Mouse (Mus musculus) CH12.LX (cell line): ENCODE data around the gene 1110017D15Rik. TPM values are rescaled to one million over a fixed set of nuclear protein-coding genes. Genes with fewer than 3 reads are reported as not detected.
A peak's percentile ranks its signal among the peaks of the same experiment; 100 is the strongest.

Experiments used
- DNase-seq: peaks from one replicate; pipeline ENCODE4 v3.0.0-alpha.2; 2013; ENCODE audit errors: extremely low read depth
- H3K27ac ChIP-seq: 2 replicates; pipeline ENCODE4 v1.5.1; 2012; ENCODE audit warnings: low read depth, mild to moderate bottlenecking, control low read depth, moderate library complexity; ENCODE audit not compliant: insufficient read depth
- H3K27me3 ChIP-seq: replicated peaks from 2 replicates; pipeline ENCODE3; 2012; ENCODE audit warnings: inconsistent platforms
- H3K36me3 ChIP-seq, 2 experiments: replicated peaks in 1 of 2; 2 replicates each; pipeline versions ENCODE3 to v1.6.1; 2012; ENCODE audit warnings: inconsistent platforms in 1 of 2, low read length in 1 of 2, mild to moderate bottlenecking in 1 of 2, mixed read lengths in 1 of 2, moderate library complexity in 1 of 2; ENCODE audit not compliant: control insufficient read depth in 1 of 2, insufficient read depth in 1 of 2
- H3K4me1 ChIP-seq, 2 experiments: 2 replicates each; pipeline ENCODE4 v1.6.1; 2012; ENCODE audit warnings: inconsistent platforms in 1 of 2, moderate library complexity in 1 of 2; ENCODE audit not compliant: insufficient read depth in 2 of 2, control insufficient read depth in 1 of 2
- H3K4me2 ChIP-seq: 2 replicates; pipeline ENCODE4 v1.6.1; 2012; ENCODE audit warnings: low read depth, mild to moderate bottlenecking, control low read depth; ENCODE audit not compliant: poor library complexity, insufficient read depth, severe bottlenecking
- H3K4me3 ChIP-seq, 3 experiments: fragments of 150-350 bp in 1 of 3; sonication (generic) in 1 of 3; replicated peaks in 1 of 3; 2 replicates each; pipeline versions ENCODE3 to v1.5.1; 2011 to 2012; ENCODE audit warnings: low read depth in 2 of 3, low read length in 2 of 3, mild to moderate bottlenecking in 2 of 3, moderate library complexity in 2 of 3, control low read depth in 1 of 3, improper control_type of control experiment in 1 of 3, inconsistent platforms in 1 of 3, mixed read lengths in 1 of 3; ENCODE audit not compliant: poor library complexity in 1 of 3
- H3K79me2 ChIP-seq: replicated peaks from 2 replicates; pipeline ENCODE4 v1.6.1; 2012; ENCODE audit warnings: mild to moderate bottlenecking, moderate library complexity; ENCODE audit not compliant: control insufficient read depth, poor library complexity, insufficient read depth, severe bottlenecking; ENCODE audit errors: extremely low read depth
- H3K9ac ChIP-seq: 2 replicates; pipeline ENCODE4 v1.6.1; 2012; ENCODE audit warnings: low read depth, mild to moderate bottlenecking, control low read depth, moderate library complexity; ENCODE audit not compliant: insufficient read depth
- H3K9me3 ChIP-seq: replicated peaks from 2 replicates; pipeline ENCODE3; 2012; ENCODE audit warnings: low read length, inconsistent platforms, mixed read lengths
- CHD1 ChIP-seq: IDR thresholded peaks from 2 replicates; pipeline ENCODE4 v1.6.1; 2012; ENCODE audit warnings: low read depth, low read length, improper control_type of control experiment, inconsistent platforms
- CHD2 ChIP-seq: IDR thresholded peaks from 2 replicates; pipeline ENCODE4 v1.6.1; 2011; ENCODE audit warnings: low read length, improper control_type of control experiment
- CTCF ChIP-seq, 2 experiments: IDR thresholded peaks in 1 of 2; conservative IDR thresholded peaks in 1 of 2; 2 replicates each; pipeline ENCODE4 v1.5.1; 2011 to 2012; ENCODE audit warnings: low read depth in 2 of 2, low read length in 2 of 2, improper control_type of control experiment in 1 of 2, inconsistent platforms in 1 of 2, mild to moderate bottlenecking in 1 of 2, moderate library complexity in 1 of 2
- GABPA ChIP-seq: IDR thresholded peaks from 2 replicates; pipeline ENCODE4 v1.6.1; 2012; ENCODE audit warnings: low read depth, low read length, improper control_type of control experiment, inconsistent platforms; ENCODE audit not compliant: insufficient replicate concordance
- HCFC1 ChIP-seq: IDR thresholded peaks from 2 replicates; pipeline ENCODE4 v1.6.1; 2012; ENCODE audit warnings: low read depth, mild to moderate bottlenecking, inconsistent platforms, low read length, improper control_type of control experiment
- MAFK ChIP-seq: IDR thresholded peaks from 2 replicates; pipeline ENCODE4 v1.6.1; 2011; ENCODE audit warnings: low read length, improper control_type of control experiment; ENCODE audit not compliant: insufficient replicate concordance
- NELFE ChIP-seq: IDR thresholded peaks from 2 replicates; pipeline ENCODE4 v1.6.1; 2011; ENCODE audit warnings: low read depth, low read length, improper control_type of control experiment
- POLR2A ChIP-seq: IDR thresholded peaks from 2 replicates; pipeline ENCODE4 v1.6.1; 2011; ENCODE audit warnings: low read depth, mild to moderate bottlenecking, improper control_type of control experiment, low read length
- RAD21 ChIP-seq: IDR thresholded peaks from 2 replicates; pipeline ENCODE4 v1.6.1; 2011; ENCODE audit warnings: low read depth, mild to moderate bottlenecking, low read length, improper control_type of control experiment, moderate library complexity
- SMC3 ChIP-seq: IDR thresholded peaks from 2 replicates; pipeline ENCODE4 v1.6.1; 2011; ENCODE audit warnings: low read depth, low read length, improper control_type of control experiment
- TBP ChIP-seq: conservative IDR thresholded peaks from 2 replicates; pipeline ENCODE4 v1.6.1; 2011; ENCODE audit warnings: low read depth, low read length, improper control_type of control experiment
- TCF12 ChIP-seq: IDR thresholded peaks from 2 replicates; pipeline ENCODE4 v1.6.1; 2014; ENCODE audit warnings: low read depth, mild to moderate bottlenecking, inconsistent platforms, low read length, improper control_type of control experiment
- UBTF ChIP-seq: IDR thresholded peaks from 2 replicates; pipeline ENCODE4 v1.6.1; 2012; ENCODE audit warnings: low read depth, mild to moderate bottlenecking, inconsistent platforms, low read length, improper control_type of control experiment, moderate library complexity
- ZC3H11A ChIP-seq: IDR thresholded peaks from 2 replicates; pipeline ENCODE4 v1.6.1; 2012; ENCODE audit warnings: low read depth, mild to moderate bottlenecking, inconsistent platforms, low read length, improper control_type of control experiment
- ZKSCAN1 ChIP-seq: IDR thresholded peaks from 2 replicates; pipeline ENCODE4 v1.6.1; 2012; ENCODE audit warnings: low read depth, inconsistent platforms, low read length, improper control_type of control experiment, borderline replicate concordance
- ZMIZ1 ChIP-seq: IDR thresholded peaks from 2 replicates; pipeline ENCODE4 v1.6.1; 2012; ENCODE audit warnings: low read depth, mild to moderate bottlenecking, inconsistent platforms, low read length, improper control_type of control experiment
- ZNF384 ChIP-seq: IDR thresholded peaks from 2 replicates; pipeline ENCODE4 v1.6.1; 2012; ENCODE audit warnings: low read depth, low read length, improper control_type of control experiment, inconsistent platforms
- dilution Hi-C: fragments of 300-500 bp; cut with MboI; formaldehyde crosslinking; loops from 2 replicates; pipeline ENCODE4 v1.14.3; 2020; ENCODE audit warnings: low sequenced_read_pairs; ENCODE audit not compliant: extremely low pct_unique_long_range_greater_than_20kb, extremely low pct_ligation_motif_present
- in situ Hi-C: fragments of 300-500 bp; cut with MboI; formaldehyde crosslinking; loops from 3 replicates; pipeline ENCODE4 v1.14.3; 2019; ENCODE audit warnings: low sequenced_read_pairs, low pct_ligation_motif_present, low pct_unique_long_range_greater_than_20kb, mixed read lengths
- polyA plus RNA-seq: library from polyadenylated mRNA; unstranded; fragments of >175 nt; gene quantifications from 2 replicates; pipeline ENCODE4 v1.2.1, GENCODE M21; 2012; ENCODE audit warnings: low read depth; ENCODE audit not compliant: insufficient read length
- total RNA-seq, 2 experiments: library from RNA; depleted of rRNA; stranded (reverse); fragments of 300-350 nt in 1 of 2; fragments of >200 nt in 1 of 2; gene quantifications; 2 replicates each; pipeline ENCODE4 v1.2.3; 2012 to 2014

Gene 1110017D15Rik
- total and polyA plus RNA-seq, 3 experiments = not detected

- no peaks in the 10 kb centered on the region for H3K79me2 ChIP-seq
- H3K27me3 ChIP-seq = peaks cover 52% of the 10 kb centered on the region
- no peaks in the 10 kb centered on the region for H3K9me3 ChIP-seq
- DNase-seq = no peak
- TF ChIP-seq CHD2 (no peak), ZC3H11A (no peak), ZKSCAN1 (no peak), TBP (no peak), GABPA (no peak), ZMIZ1 (no peak), TCF12 (no peak), HCFC1 (no peak), UBTF (no peak), CTCF (conservative IDR thresholded peaks at IDR 0.05 in 1 of 2, IDR thresholded peaks at IDR 0.05 in 1 of 2; ENCODE audit: low read depth in 2 of 2, low read length in 2 of 2) (no peak), ZNF384 (no peak), NELFE (no peak), CHD1 (no peak)
- no peaks in the 10 kb centered on the region for H3K4me1 ChIP-seq
- in situ Hi-C loops (no loop called here), dilution Hi-C loops (no loop called here)
- no peak overlapping the region for H3K4me2 ChIP-seq
- H3K4me3 ChIP-seq = no peak overlapping the region
- H3K36me3 ChIP-seq = no peaks in the 10 kb centered on the region
- no peak overlapping the region for H3K27ac ChIP-seq
- no peak overlapping the region for H3K9ac ChIP-seq
These were observed 6.7 kb upstream of the 1110017D15Rik start for GRCm38 (mm10) chr4:41523839-41524238.

GRCm38 (mm10) chr4:41522788-41523187, 5.7 kb upstream of the 1110017D15Rik start:
- no peaks in the 10 kb centered on the region for H3K9me3 ChIP-seq
- no peak overlapping the region for H3K27ac ChIP-seq
- dilution Hi-C loops (no loop called here), in situ Hi-C loops (no loop called here)
- H3K9ac ChIP-seq = no peak overlapping the region
- H3K36me3 ChIP-seq = no peaks in the 10 kb centered on the region
- H3K4me2 ChIP-seq = no peak overlapping the region
- no peaks in the 10 kb centered on the region for H3K79me2 ChIP-seq
- TF ChIP-seq POLR2A = no peak
- peak; percentile 62 for TF ChIP-seq RAD21
- TF ChIP-seq CTCF (conservative IDR thresholded peaks at IDR 0.05 in 1 of 2, IDR thresholded peaks at IDR 0.05 in 1 of 2; ENCODE audit: low read depth in 2 of 2, low read length in 2 of 2) = peak; percentile 74 to 80
- peak; percentile 50 for TF ChIP-seq SMC3
- TF ChIP-seq TBP = no peak
- TF ChIP-seq MAFK = 0 out of 2 replicates have a peak, but pooled peaks have one; percentile 6
- H3K4me3 ChIP-seq = no peak overlapping the region
- DNase-seq = peak; percentile 37
- peaks cover 44% of the 10 kb centered on the region for H3K27me3 ChIP-seq
- no peaks in the 10 kb centered on the region for H3K4me1 ChIP-seq
